Mouse (Mus musculus) thymus, postnatal 14 days (tissue): ENCODE measurements around the gene Fam102a.

Experiments used
- DNase-seq: peaks from one replicate; pipeline ENCODE4 v3.0.0; 2021

The Fam102a gene

DNA sequence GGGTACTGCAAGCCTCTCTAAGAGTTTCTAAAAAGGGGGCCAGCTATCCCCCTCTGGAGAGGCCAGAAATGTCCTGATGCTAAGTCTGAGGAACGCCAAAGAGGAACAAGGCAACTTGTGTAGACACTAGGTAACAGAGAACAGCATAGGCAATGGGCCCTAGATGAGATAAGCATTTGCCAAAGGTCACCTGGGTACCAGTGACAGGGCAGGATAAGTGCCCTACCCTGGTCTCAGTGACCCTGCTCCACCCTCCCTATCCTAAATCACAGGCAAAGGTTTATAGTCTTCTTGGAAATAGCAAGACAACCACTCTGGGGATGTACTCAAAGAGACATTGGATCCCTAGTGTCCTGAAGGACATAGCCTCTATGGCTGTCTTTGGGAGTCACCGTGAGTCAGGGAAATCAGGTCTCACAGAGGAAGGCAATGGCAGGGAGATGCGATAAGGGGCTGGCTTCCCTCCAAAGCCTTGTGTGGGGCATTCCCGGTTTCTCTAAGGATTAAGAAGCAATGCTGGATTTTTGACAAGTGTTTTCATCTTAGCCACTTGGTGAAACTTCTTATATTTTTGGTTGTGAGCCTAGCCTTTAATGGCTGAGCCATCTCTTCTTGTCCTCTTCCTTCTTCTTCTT is 17.8 kb upstream of the Fam102a start:
- DNase-seq: no peak

DNA sequence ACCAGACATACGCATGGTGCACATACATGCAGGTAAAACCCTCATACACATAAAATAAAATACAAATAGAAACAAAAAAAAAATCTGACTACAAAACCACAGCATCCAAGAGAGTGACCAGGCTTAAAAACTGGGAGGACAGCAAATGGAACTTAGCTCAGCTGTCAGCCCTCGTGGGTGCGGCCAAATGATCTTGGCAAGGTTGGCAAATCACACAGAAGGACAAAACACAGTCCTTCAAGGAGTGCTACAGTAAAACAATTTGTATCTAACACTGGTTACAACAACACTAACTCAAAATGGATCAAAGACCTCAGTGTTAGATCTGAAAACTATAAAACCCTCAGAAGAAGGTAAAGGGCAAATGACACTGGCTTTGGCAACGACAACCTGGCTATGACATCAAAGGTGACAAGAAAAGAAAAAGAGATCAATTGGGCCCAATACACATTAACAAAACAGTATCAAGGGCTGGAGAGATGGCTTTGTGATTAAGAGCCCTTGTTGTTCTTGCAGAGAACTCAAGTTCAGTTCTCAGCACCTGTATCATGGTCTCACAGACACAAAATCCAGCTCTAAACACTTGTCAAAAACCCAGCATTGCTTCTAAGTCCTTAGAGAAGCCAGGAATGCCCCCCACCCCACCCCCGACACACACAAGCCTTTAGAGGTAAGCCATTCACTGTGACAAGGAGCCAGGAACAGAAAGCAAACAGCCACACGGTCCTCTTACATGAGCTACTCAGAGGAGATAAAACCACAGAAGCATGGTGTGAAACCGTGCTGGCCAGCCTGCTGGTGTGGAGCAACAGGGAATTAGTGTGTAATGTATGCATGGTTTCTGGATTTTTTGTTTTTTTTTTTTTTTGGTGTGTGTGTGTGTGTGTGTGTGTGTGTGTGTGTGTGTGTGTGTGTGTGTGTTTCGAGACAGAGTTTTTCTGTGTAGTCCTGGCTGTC is 14.8 kb upstream of the Fam102a start:
- DNase-seq: no peak

GRCm38 (mm10) chr2:32524536-32525031 is 10.5 kb upstream of the Fam102a start:
- DNase-seq: no peak

- no peak for DNase-seq
Observed at GRCm38 (mm10) chr2:32525816-32526215, 9.3 kb upstream of the Fam102a start.

- DNase-seq: no peak
Observed at GRCm38 (mm10) chr2:32527468-32527966, 7.6 kb upstream of the Fam102a start.

DNA sequence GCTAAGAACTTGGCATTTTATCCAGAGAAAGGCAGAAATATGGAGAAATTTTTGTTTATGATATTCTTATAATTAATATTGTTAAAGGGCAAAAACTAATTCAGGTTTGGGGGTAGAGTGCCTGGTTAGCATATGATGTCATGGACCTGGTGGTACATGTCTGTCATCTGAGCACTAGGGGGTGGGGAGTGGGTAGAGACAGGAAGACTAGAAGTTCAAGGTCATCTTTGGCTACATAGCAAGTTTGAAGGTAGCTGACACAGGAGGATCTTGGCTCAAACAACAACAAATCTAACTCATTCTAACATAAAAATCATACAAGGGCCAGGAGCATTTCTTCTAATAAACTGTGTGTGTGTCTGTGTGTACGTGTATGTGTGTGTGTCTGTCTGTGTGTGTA is 6.8 kb upstream of the Fam102a start:
- DNase-seq: no peak

GRCm38 (mm10) chr2:32530479-32530878 is 4.7 kb upstream of the Fam102a start:
- no peak for DNase-seq

DNA sequence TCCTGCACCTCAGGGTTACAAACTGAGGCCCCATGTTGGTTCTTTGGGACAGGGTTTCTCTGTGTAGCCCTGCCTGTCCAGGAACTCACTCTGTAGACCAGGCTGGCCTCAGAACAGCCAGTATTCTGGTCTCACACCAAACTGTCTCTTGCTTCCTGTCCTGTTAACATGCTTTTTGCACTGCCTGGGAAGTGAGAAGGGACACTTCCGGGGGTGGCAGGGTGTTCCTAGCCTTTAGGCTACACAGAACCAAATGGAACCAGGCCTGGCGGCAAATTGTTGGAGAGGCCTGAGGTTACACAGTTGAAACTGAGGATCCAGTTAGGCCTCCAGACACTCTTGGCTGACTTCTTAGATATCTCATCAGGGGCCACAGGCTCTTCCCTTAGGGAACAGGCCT is 2.0 kb upstream of the Fam102a start:
- no peak for DNase-seq

DNA sequence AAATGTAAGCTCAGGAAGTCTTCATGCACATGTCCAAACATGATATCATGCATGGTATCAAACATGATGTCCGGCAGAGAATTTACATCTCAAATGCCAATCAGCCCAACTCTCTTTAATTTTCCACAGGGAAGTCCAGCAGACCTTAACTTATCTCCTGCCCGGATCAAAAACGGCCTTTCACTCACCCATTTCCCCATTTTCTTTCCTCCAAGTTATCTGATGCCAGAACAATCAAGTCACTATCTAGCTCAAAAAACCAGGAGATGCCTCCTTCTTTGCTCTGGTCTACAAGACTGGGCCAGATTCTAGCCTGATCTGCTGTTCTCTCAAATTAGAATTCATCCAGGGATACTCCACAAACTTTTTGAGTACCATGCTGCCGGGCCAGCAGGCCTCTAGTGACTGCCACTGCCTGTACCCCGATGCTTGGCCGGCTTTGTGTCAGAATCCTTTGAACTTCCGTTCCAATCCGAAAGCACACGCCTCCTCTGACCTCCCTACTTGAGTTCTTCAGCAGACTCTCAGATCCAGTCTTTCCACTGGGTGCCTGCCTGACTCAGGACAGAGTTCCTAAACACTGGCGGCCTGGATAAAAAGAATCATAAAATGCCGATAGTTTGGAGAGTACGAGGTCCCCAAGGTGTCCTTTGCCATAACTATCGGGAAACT is 935 bp upstream of the Fam102a start:
- peak; percentile 51 for DNase-seq

DNA sequence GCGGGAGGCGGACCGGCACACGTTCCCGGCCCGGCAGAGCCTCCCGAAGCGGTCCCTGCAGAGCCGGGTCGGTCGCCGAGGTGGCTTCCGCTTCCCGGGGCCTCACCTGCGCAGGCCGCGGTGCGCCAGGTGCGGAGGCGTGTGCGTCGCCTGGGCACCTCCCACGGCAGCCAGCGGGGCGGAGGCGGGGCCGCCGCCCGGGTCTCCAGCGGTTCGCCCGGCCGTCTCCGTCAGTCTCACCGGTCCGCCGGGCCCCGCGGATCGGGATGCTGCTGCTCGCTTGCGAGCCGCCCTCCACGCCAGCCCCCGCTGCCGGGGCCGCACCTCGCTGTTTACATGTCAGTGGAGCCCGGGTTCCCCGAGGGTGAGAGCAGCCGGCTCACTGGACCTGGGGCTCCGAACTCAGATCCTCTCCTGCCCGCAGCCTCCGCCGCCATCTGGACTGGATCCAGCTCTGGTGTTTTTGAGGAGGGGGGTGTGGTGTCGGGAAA is 414 bp downstream of the Fam102a start:
- DNase-seq: no peak

GRCm38 (mm10) chr2:32536086-32536633 is 1.0 kb downstream of the Fam102a start:
- peak; percentile 33 for DNase-seq

DNA sequence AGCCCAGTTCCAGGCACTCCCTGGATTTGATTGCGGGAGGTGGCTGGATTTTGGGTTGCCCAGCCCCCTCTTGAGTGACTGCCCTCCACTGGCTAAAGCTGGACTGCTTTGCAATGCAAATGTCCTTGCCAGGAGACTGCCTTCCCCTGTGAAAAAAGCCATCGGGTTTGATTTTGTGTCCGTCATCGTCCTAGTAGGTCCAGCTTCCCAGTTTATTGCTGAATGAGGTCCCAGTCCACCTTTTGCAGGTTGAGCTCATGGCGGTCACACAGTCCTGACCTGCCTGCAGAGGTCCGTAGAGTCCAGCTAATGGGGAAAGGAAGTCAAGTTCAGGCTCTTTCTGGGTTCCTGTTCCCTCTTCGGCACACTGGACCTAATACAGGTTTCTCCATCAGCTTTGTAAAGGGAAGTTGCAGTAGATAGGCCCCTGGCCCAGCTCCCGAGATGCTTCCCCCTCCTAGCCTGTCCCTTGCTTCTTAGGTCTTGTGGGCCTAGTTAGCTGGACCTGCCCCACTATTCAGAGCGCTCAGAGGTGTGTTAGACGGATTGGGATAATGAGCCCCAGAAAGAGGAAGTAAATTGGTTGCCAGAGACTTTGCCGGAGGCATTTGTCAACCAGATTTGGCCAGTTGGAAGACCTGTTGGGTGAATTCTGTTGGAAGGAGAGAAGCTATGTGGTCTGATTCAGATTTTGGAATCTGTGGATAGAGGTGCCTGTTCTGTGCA is 1.7 kb downstream of the Fam102a start:
- DNase-seq: no peak

DNA sequence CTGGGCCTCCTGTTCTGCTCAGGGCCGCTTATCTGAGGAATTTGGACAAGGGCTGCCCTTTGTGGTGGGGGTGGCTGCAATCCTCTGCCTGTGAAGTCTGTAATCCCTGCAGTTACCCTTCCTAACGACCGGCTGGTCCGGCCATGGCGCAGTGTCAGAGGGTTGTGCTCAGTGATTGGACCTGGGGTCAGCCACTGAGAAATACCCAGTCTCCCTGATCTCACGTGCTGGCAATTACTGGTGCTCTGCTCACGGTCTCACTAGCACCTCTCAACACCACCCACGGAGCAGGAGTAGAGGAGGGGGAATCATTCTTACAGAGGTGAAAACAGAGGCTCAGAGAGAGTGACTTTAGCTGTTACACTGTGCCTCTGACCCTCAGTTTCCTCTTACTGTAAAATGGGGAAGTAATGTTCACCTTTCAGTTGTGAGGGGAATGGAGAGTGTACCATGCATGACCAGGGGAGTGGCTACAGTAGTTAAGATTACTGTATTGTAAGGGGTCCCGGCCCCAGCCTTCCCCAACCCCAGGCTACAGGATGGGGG is 2.3 kb downstream of the Fam102a start:
- DNase-seq: no peak

DNA sequence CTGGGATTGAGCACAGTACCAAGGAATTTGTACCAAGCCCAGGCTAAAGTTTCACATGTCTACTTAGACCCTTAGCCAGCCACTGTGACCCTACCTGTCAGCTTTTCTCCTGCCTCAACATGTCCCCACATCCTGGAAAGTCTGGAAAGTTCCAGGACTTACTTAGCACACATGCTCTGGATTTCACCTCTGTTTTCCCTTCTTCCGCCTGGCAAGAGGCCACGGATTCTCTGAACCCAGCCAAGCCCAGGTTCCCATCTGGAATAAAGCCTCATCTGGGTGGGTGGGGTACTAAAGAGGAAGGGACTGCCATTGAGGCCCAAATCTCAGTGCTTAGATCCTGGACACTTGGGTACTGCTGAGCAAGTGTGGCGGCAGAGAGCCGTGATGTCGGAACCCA is 2.8 kb downstream of the Fam102a start:
- no peak for DNase-seq

DNA sequence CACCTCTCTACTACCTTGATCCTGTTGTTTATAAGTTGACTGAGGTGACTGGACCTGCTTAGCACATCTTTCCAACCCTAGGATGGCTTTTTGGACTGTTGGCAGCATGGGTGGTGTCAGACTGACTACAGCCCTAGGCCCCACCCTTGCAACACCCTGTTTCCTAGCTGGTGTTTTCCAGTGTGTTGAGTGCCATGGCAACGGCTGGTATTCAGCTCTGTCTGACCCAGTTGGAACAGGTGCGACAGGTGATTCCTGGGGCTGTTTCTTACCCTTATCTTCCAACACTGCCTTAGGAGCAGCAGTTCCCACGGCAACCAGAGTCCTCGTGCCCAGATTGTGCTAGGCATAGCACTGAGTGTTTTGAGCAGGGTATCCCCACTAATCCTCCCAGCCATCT is 3.3 kb downstream of the Fam102a start:
- no peak for DNase-seq

- DNase-seq: no peak
Observed at GRCm38 (mm10) chr2:32539452-32539981, 4.4 kb downstream of the Fam102a start.

DNA sequence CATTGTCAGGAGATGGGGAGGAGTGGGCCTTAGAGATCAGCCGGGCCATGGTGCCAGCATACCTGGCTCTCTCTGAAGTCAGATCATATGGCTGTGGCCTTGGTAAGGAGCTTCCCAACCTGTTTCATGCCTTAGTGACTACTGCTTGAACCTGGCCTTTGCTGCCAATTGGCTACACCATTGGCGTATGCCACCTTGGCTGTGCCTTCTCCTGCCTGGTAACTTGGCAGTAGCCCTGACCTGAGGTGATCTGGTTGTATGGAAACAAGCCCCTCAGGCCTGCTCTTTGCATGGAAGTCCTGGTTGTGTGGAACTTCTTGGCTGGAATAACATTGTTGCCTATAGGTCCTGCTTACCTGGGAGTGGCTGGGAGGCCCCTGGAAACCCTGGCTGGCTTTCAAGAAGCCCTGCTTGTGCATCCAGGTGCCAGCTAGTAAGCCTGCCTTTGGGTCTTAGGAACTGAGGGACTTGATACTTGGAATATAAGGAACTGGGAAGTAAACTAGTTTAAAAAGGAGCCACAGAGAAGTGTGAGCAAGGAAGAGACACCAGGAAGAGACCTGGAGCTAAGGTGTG is 6.3 kb downstream of the Fam102a start:
- no peak for DNase-seq

DNA sequence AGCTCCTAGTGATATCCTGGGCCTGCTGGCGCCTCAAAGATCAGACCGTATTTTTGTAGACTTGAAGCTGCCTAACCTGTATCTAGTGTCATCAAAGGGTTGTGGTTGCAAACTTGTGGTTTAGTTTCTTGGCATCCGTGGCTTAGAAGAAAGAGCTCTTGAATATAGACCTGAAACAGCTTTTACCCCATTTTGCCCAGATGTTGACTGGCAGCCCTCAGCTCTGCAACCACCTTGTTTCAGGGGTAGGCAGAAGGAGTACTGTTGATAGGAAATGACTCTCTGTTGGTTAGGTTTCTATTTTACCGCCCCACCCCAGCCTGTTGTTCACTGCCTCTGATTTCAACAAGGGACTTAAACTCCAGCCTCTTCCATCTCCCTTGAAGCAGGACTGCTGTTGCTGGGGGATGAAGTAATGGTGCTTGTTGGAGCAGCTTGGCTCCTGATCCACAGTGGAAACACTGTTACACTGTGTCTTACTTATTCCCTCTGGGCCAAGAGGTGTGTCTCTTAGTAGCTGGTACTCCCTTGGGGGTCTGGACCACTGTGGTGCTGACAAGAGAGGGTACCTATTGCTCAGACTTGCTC is 6.9 kb downstream of the Fam102a start:
- DNase-seq: peak; percentile 84

DNA sequence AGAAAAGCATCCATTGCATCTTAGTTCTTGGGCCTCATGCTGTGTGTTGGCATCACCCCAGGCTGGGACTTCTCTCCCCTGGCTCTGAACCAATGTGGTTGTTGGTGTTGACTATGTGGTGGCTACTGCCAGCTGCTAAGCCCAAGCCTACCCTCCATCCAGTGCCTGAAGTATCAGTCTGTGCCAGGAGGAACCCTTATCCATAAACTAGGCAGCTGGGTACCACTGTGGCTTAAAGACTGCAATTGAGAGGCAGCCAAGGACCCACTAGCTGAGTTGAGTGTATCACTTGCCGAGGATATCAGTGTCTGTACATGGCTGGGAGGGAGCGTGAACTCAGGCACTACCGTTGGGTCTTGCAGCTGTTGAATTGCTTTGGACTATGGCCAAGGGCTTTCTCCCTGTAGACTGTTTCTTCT is 7.9 kb downstream of the Fam102a start:
- no peak for DNase-seq

- no peak for DNase-seq
Observed at GRCm38 (mm10) chr2:32546951-32547350, 11.8 kb downstream of the Fam102a start.

DNA sequence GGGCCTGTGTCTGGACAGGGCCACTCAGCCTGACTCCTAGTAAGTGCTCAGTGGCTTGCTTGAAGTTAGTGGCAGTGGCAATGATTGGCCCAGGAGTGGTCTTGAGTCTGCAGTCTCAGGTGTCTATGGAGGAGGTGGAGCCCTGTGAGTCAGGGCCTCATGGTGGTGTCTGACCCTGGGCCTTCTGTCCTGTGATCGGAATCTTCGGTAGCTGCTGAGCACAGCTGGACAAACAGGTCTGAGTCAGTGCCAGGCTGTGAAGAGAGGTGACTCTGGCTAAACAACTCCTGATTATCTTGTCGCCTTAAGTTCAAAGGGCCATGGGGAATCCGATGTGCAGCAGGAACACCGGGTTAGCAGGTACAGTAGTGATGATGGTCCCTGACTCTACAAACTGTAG is 12.2 kb downstream of the Fam102a start:
- DNase-seq: no peak
